Mouse (Mus musculus) liver, embryonic 14.5 days (tissue): ENCODE results near the gene Acbd4.

ENCODE experiments used
- CTCF ChIP-seq: IDR thresholded peaks from 2 replicates; pipeline ENCODE4 v1.5.1; 2016; ENCODE audit warnings: antibody characterized with exemption, low read depth, control low read depth
- EP300 ChIP-seq: IDR thresholded peaks from 2 replicates; pipeline ENCODE4 v1.6.1; 2016; ENCODE audit warnings: antibody characterized with exemption, low read depth

GRCm38 (mm10) chr11:103076581-103076980 lies 24.9 kb upstream of the Acbd4 start:
- TF ChIP-seq CTCF (no peak), EP300 (no peak)
